Mouse (Mus musculus) left cerebral cortex, adult 8-10 months (tissue): Measurements from ENCODE around the gene Klf7. TPM values are rescaled to one million over a fixed set of nuclear protein-coding genes. Genes with fewer than 3 reads are reported as not detected.

Experiments
- DNase-seq, 2 experiments: peaks; one replicate each; pipeline ENCODE4 v3.0.0; 2022; ENCODE audit warnings: low spot score in 2 of 2
- microRNA-seq, 2 experiments: library from miRNA; unstranded; fragments of <30 nt; microRNA quantifications; one replicate each; pipeline ENCODE4 v1.2.0; 2022
- total RNA-seq, 4 experiments: library from RNA; stranded (reverse); gene quantifications; 2 replicates each; pipeline ENCODE4 v1.2.4; 2022

Klf7 gene
- total RNA-seq, 4 experiments from 2014 or later = 38.9 to 48.5 (median 42.0) TPM

DNA sequence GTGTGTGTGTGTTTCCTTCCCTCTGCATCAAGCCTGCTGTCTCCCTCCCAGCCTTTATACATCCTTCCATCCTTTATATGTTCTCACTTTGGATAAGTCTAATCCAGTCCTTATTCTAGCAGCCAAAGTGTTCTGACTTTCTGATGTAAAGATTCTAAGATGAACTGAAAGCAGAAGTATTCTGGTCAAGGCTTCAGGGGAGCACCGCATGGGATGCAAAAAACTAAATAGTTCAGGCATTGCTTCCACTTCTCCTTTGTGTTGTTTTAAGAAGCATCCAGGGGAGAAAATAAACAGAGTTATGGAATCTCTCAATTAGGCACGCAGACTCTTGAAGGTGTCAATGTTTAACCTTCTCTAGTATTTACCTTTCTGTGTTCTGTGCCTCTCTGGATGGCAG lies 141.3 kb downstream of the Klf7 start:
- no peak for DNase-seq

Small RNAs within 50 kb of the gene (microRNA-seq; reads per million reads assigned to microRNA genes)
- 0 reads per million in 2 experiments for gene Mir6899
